9 mouse cellular contexts compared by ENCODE assay signal in the genomic region with DNA sequence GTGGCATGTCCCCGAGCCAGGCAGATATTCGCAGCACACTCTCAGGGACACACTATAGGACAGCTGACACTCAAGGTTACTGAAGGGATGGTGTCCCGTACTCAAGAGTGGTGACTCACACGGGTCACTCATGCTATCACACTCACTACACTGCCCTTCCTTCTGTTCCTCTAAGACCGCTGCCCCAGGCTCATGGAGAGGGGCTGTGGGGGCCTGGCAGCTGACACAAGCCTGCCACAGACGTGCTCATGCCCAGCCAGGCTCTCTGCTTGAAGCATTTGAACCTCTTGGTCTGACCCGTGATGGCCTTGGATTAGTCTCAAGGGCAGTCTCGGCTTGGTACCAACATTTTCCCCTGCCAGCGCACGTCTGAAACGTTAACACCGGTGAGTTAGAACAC. TPM values are rescaled to one million over a fixed set of nuclear protein-coding genes. Genes with fewer than 3 reads are reported as not detected.
DNase-seq lines count a peak whose midpoint lies in the region; ATAC-seq and TF ChIP-seq lines count a peak whose summit lies in the region.
"Had no signal": no experiment of that assay in that cellular context is flagged by ENCODE, and none has a peak within 500 bp of the region (broad histone marks: within the 10 kb centered on the region; RNA-seq: fewer than 3 reads in every experiment).

No protein-coding gene starts in this region.

- no peak for DNase-seq in hindbrain, embryonic 14.5 days (ENCODE audit: low spot score)
- peak; percentile 55 for DNase-seq in adrenal gland, postnatal 25 days
- DNase-seq in heart, postnatal 4 days = peak; percentile 35
- DNase-seq in lung, postnatal 0 days (ENCODE audit: low spot score) = peak; percentile 62
- DNase-seq in B cell, adult 2 months = no peak
- DNase-seq in spleen, postnatal 4 days (ENCODE audit: low spot score in 2 of 2) = no peak
- DNase-seq in retina, postnatal 1 day = no peak

- no peaks in the 10 kb centered on the region for H3K36me3 ChIP-seq in hindbrain, embryonic 15.5 days
- H3K36me3 ChIP-seq in hindbrain, embryonic 14.5 days (replicated peaks; ENCODE audit: control insufficient read depth, insufficient read depth) = no peaks in the 10 kb centered on the region
- no peaks in the 10 kb centered on the region for H3K36me3 ChIP-seq in lung, postnatal 0 days (ENCODE audit: insufficient read depth, low read length)

- peaks cover 74% of the 10 kb centered on the region for H3K4me1 ChIP-seq in hindbrain, embryonic 15.5 days (replicated peaks)
- peaks cover 17% of the 10 kb centered on the region; the same call in 1 of the 2 replicates for H3K4me1 ChIP-seq in hindbrain, embryonic 14.5 days (replicated peaks; ENCODE audit: control insufficient read depth, insufficient read depth, low read length)
- H3K4me1 ChIP-seq in lung, postnatal 0 days (ENCODE audit: insufficient read depth, low read depth, low read length) = peaks cover 41% of the 10 kb centered on the region

- TF ChIP-seq CTCF in lung, postnatal 0 days (IDR thresholded peaks at IDR 0.05) = no peak

- TF ChIP-seq EP300 in lung, postnatal 0 days (IDR thresholded peaks at IDR 0.05) = no peak

- no peaks in the 10 kb centered on the region for H3K27me3 ChIP-seq in hindbrain, embryonic 15.5 days
- H3K27me3 ChIP-seq in hindbrain, embryonic 14.5 days (ENCODE audit: control insufficient read depth, insufficient read depth, low read length) = no peaks in the 10 kb centered on the region
- H3K27me3 ChIP-seq in lung, postnatal 0 days (replicated peaks; ENCODE audit: insufficient read depth, low read length) = no peaks in the 10 kb centered on the region
- H3K27me3 ChIP-seq: Patski had no signal

- H3K4me2 ChIP-seq in hindbrain, embryonic 15.5 days = no peak overlapping the region
- no peak overlapping the region for H3K4me2 ChIP-seq in hindbrain, embryonic 14.5 days (replicated peaks)
- peak overlapping the region; percentile 35 for H3K4me2 ChIP-seq in lung, postnatal 0 days (replicated peaks; ENCODE audit: low read depth, low read length)

- ATAC-seq in hindbrain, embryonic 15.5 days (ENCODE audit: low FRiP score, low read depth) = peak; percentile 8; the same call in 1 of the 2 replicates
- ATAC-seq in hindbrain, embryonic 14.5 days (ENCODE audit: low FRiP score) = no peak
- ATAC-seq in lung, postnatal 0 days = peak; percentile 45
- ATAC-seq: Patski had no signal

- no peak overlapping the region for H3K9ac ChIP-seq in hindbrain, embryonic 15.5 days
- H3K9ac ChIP-seq in hindbrain, embryonic 14.5 days = no peak overlapping the region
- no peak overlapping the region for H3K9ac ChIP-seq in lung, postnatal 0 days (replicated peaks; ENCODE audit: low read depth)

- no peak overlapping the region for H3K27ac ChIP-seq in hindbrain, embryonic 15.5 days (replicated peaks)
- no peak overlapping the region for H3K27ac ChIP-seq in hindbrain, embryonic 14.5 days
- H3K27ac ChIP-seq in lung, postnatal 0 days (ENCODE audit: low read length) = peak overlapping the region; percentile 86

- no peak overlapping the region for H3K4me3 ChIP-seq in hindbrain, embryonic 15.5 days
- H3K4me3 ChIP-seq in hindbrain, embryonic 14.5 days (replicated peaks; ENCODE audit: low read length) = no peak overlapping the region
- H3K4me3 ChIP-seq in lung, postnatal 0 days (ENCODE audit: low read depth, low read length) = no peak overlapping the region

- H3K9me3 ChIP-seq in hindbrain, embryonic 15.5 days = no peaks in the 10 kb centered on the region
- H3K9me3 ChIP-seq in hindbrain, embryonic 14.5 days (ENCODE audit: control insufficient read depth, low read length) = no peaks in the 10 kb centered on the region
- H3K9me3 ChIP-seq in lung, postnatal 0 days (ENCODE audit: low read length) = no peaks in the 10 kb centered on the region

- 62% methylated on average over 12 of the region's 12 CpGs for WGBS in hindbrain, embryonic 15.5 days
- 70% methylated on average over 12 of the region's 12 CpGs for WGBS in hindbrain, embryonic 14.5 days
- 36% methylated on average over 12 of the region's 12 CpGs for WGBS in lung, postnatal 0 days

RNA-seq across cellular contexts. Expression of gene Map3k1, which starts 10.7 kb away (rescaled TPM):
- polyA plus RNA-seq in hindbrain, embryonic 15.5 days (2015; fragmentation: Nextera tagmentation; extraction: Ambion mirVana) = 11.3 and 12.6 TPM in 2 replicates
- 14.0 and 14.7 TPM in 2 replicates for polyA plus RNA-seq in hindbrain, embryonic 14.5 days (2014; fragmentation: Nextera tagmentation; extraction: Ambion mirVana)
- total RNA-seq in adrenal gland, postnatal 25 days (2021) = 60.6 and 62.2 TPM in 2 replicates
- total RNA-seq in heart, postnatal 4 days (2021) = 10 to 100 TPM; 29.9 to 33.8 TPM
- 16.6 and 18.0 TPM in 2 replicates for polyA plus RNA-seq in lung, postnatal 0 days (2015; fragmentation: Nextera tagmentation; extraction: Ambion mirVana)

Comparison
In these comparisons a context has a peak if more than half of its experiments do, and no peak if none do; other contexts are left out.
1. DNase-seq: peak in adrenal gland, postnatal 25 days (single experiment), heart, postnatal 4 days (single experiment) and lung, postnatal 0 days (single experiment); none in hindbrain, embryonic 14.5 days (single experiment), B cell, adult 2 months (0 of 2), spleen, postnatal 4 days (0 of 2) and retina, postnatal 1 day (single experiment).